8 mouse cellular contexts compared by ENCODE assay signal in the genomic region with DNA sequence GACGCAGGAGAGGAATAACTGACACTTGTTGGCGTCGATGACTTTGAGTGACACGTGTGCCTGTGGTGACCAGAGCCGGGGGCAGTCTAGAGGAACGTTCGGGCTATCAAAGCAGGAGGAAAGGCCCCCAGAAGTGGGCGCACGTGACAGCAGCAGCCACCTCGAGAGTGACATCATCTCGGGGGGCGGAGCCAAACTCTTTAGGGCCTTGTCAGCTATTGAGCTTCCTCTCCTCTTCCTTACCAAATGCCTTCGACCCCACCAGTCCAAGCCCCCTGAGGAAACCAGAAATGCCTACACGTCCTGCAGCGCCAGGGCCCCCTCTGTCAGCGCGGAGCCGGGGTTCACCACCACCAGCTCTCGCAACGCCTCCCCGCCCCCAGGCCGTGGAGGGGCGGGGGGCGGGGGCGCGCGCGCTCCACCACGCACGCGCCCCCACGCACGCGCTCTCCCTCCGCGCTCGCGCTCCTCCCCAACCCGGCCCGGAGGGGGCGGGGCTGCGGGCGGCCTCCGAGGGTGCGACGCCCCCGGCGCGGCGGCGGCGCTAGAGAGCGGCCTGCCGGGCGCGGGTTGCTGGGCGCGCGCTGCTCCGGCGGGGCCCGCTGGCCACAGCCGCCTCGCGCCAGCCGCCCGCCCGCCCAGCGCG. TPM values are rescaled to one million over a fixed set of nuclear protein-coding genes. Genes with fewer than 3 reads are reported as not detected.
DNase-seq lines count a peak whose midpoint lies in the region; ATAC-seq and TF ChIP-seq lines count a peak whose summit lies in the region.

No protein-coding gene starts in this region.

- H3K4me1 ChIP-seq in forebrain, embryonic 16.5 days (replicated peaks; ENCODE audit: control insufficient read depth, insufficient read depth, low read length) = peaks cover 3% of the 10 kb centered on the region; the same call in 1 of the 2 replicates
- no peaks in the 10 kb centered on the region for H3K4me1 ChIP-seq in neural tube, embryonic 14.5 days (ENCODE audit: control insufficient read depth, insufficient read depth, low read length)
- peaks cover 3% of the 10 kb centered on the region for H3K4me1 ChIP-seq in testis, adult 2 months (ENCODE audit: control insufficient read depth, insufficient read depth, low read length)

- peak overlapping the region; percentile 94 for H3K27ac ChIP-seq in forebrain, embryonic 16.5 days (ENCODE audit: low read length)
- peak overlapping the region; percentile 97 for H3K27ac ChIP-seq in neural tube, embryonic 14.5 days (ENCODE audit: low read depth, low read length)
- H3K27ac ChIP-seq in testis, adult 2 months (ENCODE audit: control insufficient read depth, insufficient read depth, low read depth, low read length) = peak overlapping the region; percentile 95

- under 1% methylated on average over 31 of the region's 70 CpGs for WGBS in forebrain, embryonic 16.5 days
- WGBS in neural tube, embryonic 14.5 days = under 1% methylated on average over 31 of the region's 70 CpGs

- H3K36me3 ChIP-seq in forebrain, embryonic 16.5 days (ENCODE audit: control insufficient read depth, insufficient read depth) = no peaks in the 10 kb centered on the region
- no peaks in the 10 kb centered on the region for H3K36me3 ChIP-seq in neural tube, embryonic 14.5 days (ENCODE audit: control insufficient read depth, insufficient read depth, low read length)
- no peaks in the 10 kb centered on the region for H3K36me3 ChIP-seq in testis, adult 2 months (ENCODE audit: control insufficient read depth, insufficient read depth, low read length)

- ATAC-seq in forebrain, embryonic 16.5 days = peak; percentile 88
- ATAC-seq in neural tube, embryonic 14.5 days (ENCODE audit: low read depth) = peak; percentile 86

- H3K27me3 ChIP-seq in forebrain, embryonic 16.5 days (replicated peaks; ENCODE audit: control insufficient read depth, insufficient read depth, low read length) = no peaks in the 10 kb centered on the region
- H3K27me3 ChIP-seq in neural tube, embryonic 14.5 days (ENCODE audit: control insufficient read depth, insufficient read depth, low read length) = no peaks in the 10 kb centered on the region
- no peaks in the 10 kb centered on the region for H3K27me3 ChIP-seq in testis, adult 2 months (ENCODE audit: control insufficient read depth, insufficient read depth, low read length)

- no peaks in the 10 kb centered on the region for H3K9me3 ChIP-seq in forebrain, embryonic 16.5 days (ENCODE audit: control insufficient read depth, low read length)
- no peaks in the 10 kb centered on the region for H3K9me3 ChIP-seq in neural tube, embryonic 14.5 days (ENCODE audit: control insufficient read depth, low read length)

- intact Hi-C loops in heart, postnatal 36 days (cut with DNase I) = no loop called here

- TF ChIP-seq POLR2A in testis, adult 2 months (IDR thresholded peaks at IDR 0.05; ENCODE audit: control insufficient read depth, low read depth, low read length) = no peak

- peak overlapping the region; percentile 85 for H3K4me3 ChIP-seq in forebrain, embryonic 16.5 days (replicated peaks; ENCODE audit: low read length)
- H3K4me3 ChIP-seq in neural tube, embryonic 14.5 days (ENCODE audit: low read depth, low read length) = peak overlapping the region; percentile 94
- H3K4me3 ChIP-seq in testis, adult 2 months (ENCODE audit: control insufficient read depth, low read depth, low read length) = peak overlapping the region; percentile 98

- peak overlapping the region; percentile 97 for H3K9ac ChIP-seq in forebrain, embryonic 16.5 days (replicated peaks; ENCODE audit: low read depth, low read length)
- H3K9ac ChIP-seq in neural tube, embryonic 14.5 days (replicated peaks; ENCODE audit: low read depth, low read length) = peak overlapping the region; percentile 99

- peak; percentile 83 for DNase-seq in ES-CJ7 (ENCODE audit: low read depth, low spot score)
- DNase-seq in cerebellum, adult 11 months = peak; percentile 81
- DNase-seq in heart, postnatal 36 days = peak; percentile 86 to 91
- DNase-seq in layer of hippocampus, adult 18-20 months (ENCODE audit: low spot score in 2 of 2) = peak; percentile 86 to 95
- peak; percentile 89 to 91 for DNase-seq in lung, adult 18-20 months

- peak overlapping the region; percentile 74 for H3K4me2 ChIP-seq in forebrain, embryonic 16.5 days (ENCODE audit: low read length)
- H3K4me2 ChIP-seq in neural tube, embryonic 14.5 days (ENCODE audit: low read depth, low read length) = peak overlapping the region; percentile 61

- TF ChIP-seq CTCF in testis, adult 2 months (IDR thresholded peaks at IDR 0.05; ENCODE audit: control insufficient read depth, insufficient read depth, insufficient replicate concordance, low read depth, low read length) = no peak

RNA-seq across cellular contexts. Expression of gene Tanc2, which starts 0.4 kb away (rescaled TPM):
- 37.7 and 49.8 TPM in 2 replicates for polyA plus RNA-seq in forebrain, embryonic 16.5 days (2015; fragmentation: Nextera tagmentation; extraction: Ambion mirVana)
- 10 to 100 TPM; 10.6 to 13.3 TPM for total RNA-seq in heart, postnatal 36 days (2021)
- total RNA-seq in layer of hippocampus, adult 18-20 months (2021) = 100 to 1,000 TPM; 145 to 163 TPM
- polyA plus RNA-seq in neural tube, embryonic 14.5 days (2014; fragmentation: Nextera tagmentation; extraction: Ambion mirVana) = 65.5 and 77.0 TPM in 2 replicates
- polyA plus RNA-seq in testis, adult 2 months (2012; rRNA removed) = 6.2 TPM in 2 replicates

Comparison
In these comparisons a context has a peak if more than half of its experiments do, and no peak if none do; other contexts are left out.
1. Peak in every context shown above with its lines: DNase-seq, ATAC-seq, H3K4me3 ChIP-seq and H3K27ac ChIP-seq.